Mouse (Mus musculus): ENCODE measurements at regions not wholly inside any gene's neighbourhood (a gene's known extent, or its start where the extent isn't known, plus 50 kb on each side); places are given as distances from the start of the nearest gene placed in this dataset.

- no peak for ATAC-seq (replicated peaks; ENCODE audit: poor library complexity)
Observed at GRCm38 (mm10) chr14:55301996-55302395, 80.2 kb downstream of the Dhrs2 start.

- ATAC-seq (replicated peaks; ENCODE audit: poor library complexity): no peak
Observed at GRCm38 (mm10) chr14:55313615-55314014, 91.8 kb downstream of the Dhrs2 start.

GRCm38 (mm10) chr14:55323897-55324296 is 102.1 kb downstream of the Dhrs2 start:
- ATAC-seq (replicated peaks; ENCODE audit: poor library complexity): peak; percentile 93

GRCm38 (mm10) chr14:55324335-55324734 is 102.5 kb downstream of the Dhrs2 start:
- ATAC-seq (replicated peaks; ENCODE audit: poor library complexity): no peak

GRCm38 (mm10) chr14:55333812-55334211 is 112.0 kb downstream of the Dhrs2 start:
- no peak for ATAC-seq (replicated peaks; ENCODE audit: poor library complexity)

- ATAC-seq (replicated peaks; ENCODE audit: poor library complexity): peak; percentile 58
Observed at GRCm38 (mm10) chr14:55334305-55334704, 112.5 kb downstream of the Dhrs2 start.

GRCm38 (mm10) chr14:55335586-55335985 is 113.8 kb downstream of the Dhrs2 start:
- ATAC-seq (replicated peaks; ENCODE audit: poor library complexity): no peak

- ATAC-seq (replicated peaks; ENCODE audit: poor library complexity): no peak
Observed at GRCm38 (mm10) chr14:55336451-55337195, 114.8 kb downstream of the Dhrs2 start.

GRCm38 (mm10) chr14:55338010-55338409 is 116.2 kb downstream of the Dhrs2 start:
- peak; percentile 79 for ATAC-seq (replicated peaks; ENCODE audit: poor library complexity)

- no peak for ATAC-seq (replicated peaks; ENCODE audit: poor library complexity)
Observed at GRCm38 (mm10) chr14:55338500-55338899, 116.7 kb downstream of the Dhrs2 start.

GRCm38 (mm10) chr14:55339036-55339614 is 117.3 kb downstream of the Dhrs2 start:
- 0 out of 2 replicates have a peak, but pooled peaks have one; percentile 43 for ATAC-seq (replicated peaks; ENCODE audit: poor library complexity)

GRCm38 (mm10) chr14:55343341-55343740 is 121.5 kb downstream of the Dhrs2 start:
- ATAC-seq (replicated peaks; ENCODE audit: poor library complexity): no peak

GRCm38 (mm10) chr14:55343914-55344313 is 122.1 kb downstream of the Dhrs2 start:
- peak; percentile 72 for ATAC-seq (replicated peaks; ENCODE audit: poor library complexity)

- no peak for ATAC-seq (replicated peaks; ENCODE audit: poor library complexity)
Observed at GRCm38 (mm10) chr14:55345091-55345490, 123.3 kb downstream of the Dhrs2 start.

GRCm38 (mm10) chr14:55348098-55348497 is 126.3 kb downstream of the Dhrs2 start:
- ATAC-seq (replicated peaks; ENCODE audit: poor library complexity): no peak

GRCm38 (mm10) chr14:55357258-55357657 is 121.3 kb upstream of the Dhrs4 start:
- ATAC-seq (replicated peaks; ENCODE audit: poor library complexity): no peak

GRCm38 (mm10) chr14:55358429-55358828 is 120.1 kb upstream of the Dhrs4 start:
- no peak for ATAC-seq (replicated peaks; ENCODE audit: poor library complexity)

- no peak for ATAC-seq (replicated peaks; ENCODE audit: poor library complexity)
Observed at GRCm38 (mm10) chr14:55362316-55362715, 116.2 kb upstream of the Dhrs4 start.

GRCm38 (mm10) chr14:55362757-55363156 is 115.8 kb upstream of the Dhrs4 start:
- no peak for ATAC-seq (replicated peaks; ENCODE audit: poor library complexity)

- peak; percentile 57 for ATAC-seq (replicated peaks; ENCODE audit: poor library complexity)
Observed at GRCm38 (mm10) chr14:55370384-55370783, 108.2 kb upstream of the Dhrs4 start.

- ATAC-seq (replicated peaks; ENCODE audit: poor library complexity): no peak
Observed at GRCm38 (mm10) chr14:55372960-55373359, 105.6 kb upstream of the Dhrs4 start.

- peak; percentile 39 for ATAC-seq (replicated peaks; ENCODE audit: poor library complexity)
Observed at GRCm38 (mm10) chr14:55386773-55387172, 91.8 kb upstream of the Dhrs4 start.

GRCm38 (mm10) chr14:55387378-55387777 is 91.2 kb upstream of the Dhrs4 start:
- ATAC-seq (replicated peaks; ENCODE audit: poor library complexity): no peak

All from megakaryocyte progenitor cell, adult 5-6 weeks (primary cell).